Mouse (Mus musculus) cerebellum, adult 2 months (tissue): ENCODE measurements around the gene Slc25a3. TPM values are rescaled to one million over a fixed set of nuclear protein-coding genes. Genes with fewer than 3 reads are reported as not detected.
A peak's percentile ranks its signal among the peaks of the same experiment; 100 is the strongest.

Source experiments
- DNase-seq, 2 experiments: peaks; one replicate each; pipeline ENCODE4 v3.0.0; 2021
- H3K27ac ChIP-seq: fragments of 200-500 bp; 2 replicates; pipeline ENCODE4 v1.5.1; 2012; ENCODE audit warnings: low read length, control low read depth, inconsistent platforms; ENCODE audit not compliant: insufficient read depth
- H3K27me3 ChIP-seq: fragments of 200-500 bp; 2 replicates; pipeline ENCODE4 v1.6.1; 2012; ENCODE audit warnings: inconsistent platforms, mild to moderate bottlenecking, low read length, moderate library complexity; ENCODE audit not compliant: control insufficient read depth, insufficient read depth
- H3K4me1 ChIP-seq: fragments of 200-500 bp; 2 replicates; pipeline ENCODE4 v1.6.1; 2011; ENCODE audit warnings: low read length; ENCODE audit not compliant: control insufficient read depth, insufficient read depth
- H3K4me3 ChIP-seq: fragments of 200-500 bp; replicated peaks from 2 replicates; pipeline ENCODE3; 2011; ENCODE audit warnings: mild to moderate bottlenecking, low read depth, low read length, control low read depth; ENCODE audit not compliant: insufficient read depth
- CTCF ChIP-seq: fragments of 200-500 bp; IDR thresholded peaks from 2 replicates; pipeline ENCODE4 v1.5.1; 2011; ENCODE audit warnings: low read depth, mild to moderate bottlenecking, control low read depth, low read length, moderate library complexity, borderline replicate concordance; ENCODE audit not compliant: insufficient read depth
- POLR2A ChIP-seq: fragments of 200-500 bp; IDR thresholded peaks from 2 replicates; pipeline ENCODE4 v1.6.1; 2011; ENCODE audit warnings: low read length, control low read depth, borderline replicate concordance; ENCODE audit not compliant: insufficient read depth
- WGBS: fragments of 180-500 bp; shearing (Covaris S2); methylation state at CpG from one replicate; pipeline ENCODE4 v1.1.7; 2018; 5-methylcytosine and 5-hydroxymethylcytosine counted together
- polyA plus RNA-seq: library from polyadenylated mRNA; depleted of rRNA; stranded (reverse); fragments of >200 nt; gene quantifications from 2 replicates; pipeline ENCODE4 v1.2.3, GENCODE M21; 2012

The Slc25a3 gene
- polyA plus RNA-seq, 1 experiment = 804 TPM

- no peak for TF ChIP-seq POLR2A
- no peak for TF ChIP-seq CTCF
- Histone ChIP-seq H3K4me3 (no peak overlapping the region), H3K27me3 (no peaks in the 10 kb centered on the region), H3K4me1 (no peaks in the 10 kb centered on the region), H3K27ac (no peak overlapping the region)
- no peak for DNase-seq
- 89% methylated on average over 15 of the region's 15 CpGs for WGBS
Observed at GRCm38 (mm10) chr10:91094251-91095104, 29.4 kb downstream of the Slc25a3 start.

DNA sequence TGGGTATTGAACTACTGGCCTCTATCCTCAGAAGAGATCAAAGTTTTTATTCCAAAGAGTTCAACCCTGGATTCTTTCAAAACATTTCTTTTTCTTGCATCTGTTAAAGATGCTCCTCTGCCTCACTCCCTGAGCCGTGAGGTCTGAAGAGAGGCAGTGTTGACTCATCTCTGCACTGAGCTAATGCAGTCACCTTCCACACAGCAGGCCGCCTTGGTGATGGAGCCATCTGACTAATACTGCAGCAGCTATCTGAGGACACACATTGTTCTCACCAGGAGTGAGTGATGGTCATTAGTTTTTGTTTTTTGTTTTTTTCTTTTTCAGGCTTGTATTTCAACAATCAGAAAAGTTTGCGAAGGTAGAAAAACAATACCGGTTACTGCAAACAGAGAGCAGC lies 31.0 kb downstream of the Slc25a3 start:
- Histone ChIP-seq H3K27ac (no peak overlapping the region), H3K4me1 (no peaks in the 10 kb centered on the region), H3K27me3 (no peaks in the 10 kb centered on the region), H3K4me3 (no peak overlapping the region)
- DNase-seq = peak in 1 of 2 experiments; percentile 19
- 81% methylated on average over 4 of the region's 4 CpGs for WGBS
- TF ChIP-seq POLR2A (no peak), CTCF (no peak)

GRCm38 (mm10) chr10:91083393-91083927 lies 40.4 kb downstream of the Slc25a3 start:
- H3K27me3 ChIP-seq = no peaks in the 10 kb centered on the region
- no peak overlapping the region for H3K27ac ChIP-seq
- peak overlapping the region; percentile 54 for H3K4me3 ChIP-seq
- H3K4me1 ChIP-seq = no peaks in the 10 kb centered on the region
- WGBS = 36% methylated on average over 12 of the region's 12 CpGs
- no peak for DNase-seq
- TF ChIP-seq POLR2A = no peak
- TF ChIP-seq CTCF = no peak

DNA sequence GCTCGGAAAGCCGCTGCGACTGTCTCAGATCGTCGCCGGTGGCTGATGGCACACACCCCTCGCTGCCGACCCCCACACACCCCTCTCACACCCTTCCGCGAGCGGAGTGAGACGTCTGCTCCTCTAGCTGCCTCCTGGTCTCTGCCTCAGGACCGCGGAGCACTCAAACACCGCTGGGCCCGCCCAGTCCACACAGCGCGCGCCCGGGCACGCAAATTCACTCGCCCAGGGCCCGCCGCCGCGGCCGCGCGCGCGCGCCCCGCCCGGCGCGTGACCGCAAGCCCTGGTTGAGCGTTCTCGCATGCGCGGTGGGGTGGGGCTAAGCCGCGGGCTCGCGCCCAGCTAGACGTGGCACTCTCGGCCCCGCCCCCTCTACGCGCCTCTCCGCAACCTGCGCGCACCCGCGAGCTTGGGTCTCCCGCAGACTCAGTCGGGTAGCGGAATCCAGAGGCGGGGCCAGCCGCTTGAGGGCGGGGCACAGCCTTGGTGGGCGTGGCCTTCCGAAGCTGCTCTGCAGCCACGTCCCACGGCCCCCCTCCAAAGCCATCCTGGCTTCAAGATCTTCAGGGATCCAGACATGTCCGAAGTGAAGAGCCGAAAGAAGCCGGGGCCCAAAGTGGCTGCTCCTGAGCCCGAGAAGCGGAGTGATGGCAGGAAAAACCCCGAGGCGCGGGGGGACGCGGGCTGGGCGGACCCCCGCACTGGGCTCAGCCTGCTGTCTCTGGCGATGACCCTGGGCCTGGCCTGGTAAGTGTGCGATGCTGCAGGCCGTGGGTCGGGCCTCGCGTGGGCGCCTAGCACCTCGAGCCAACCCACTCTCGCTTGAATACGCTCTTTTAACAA lies 41.1 kb downstream of the Slc25a3 start, which contains the start of the genes Apaf1 and Ikbip:
Apaf1 (minus strand) TSS at position 221 of the 843 bp plus-strand sequence.
Ikbip (plus strand) TSS at position 391 of the 843 bp plus-strand sequence.
- H3K27ac ChIP-seq = no peak within 1 kb of the TSS
- peak; percentile 99 for DNase-seq
- no peaks in the 10 kb centered on the region for H3K27me3 ChIP-seq
- TF ChIP-seq CTCF (no peak), POLR2A (peak; percentile 65)
- WGBS = under 1% methylated on average over 87 of the region's 87 CpGs
- H3K4me1 ChIP-seq = no peaks in the 10 kb centered on the region
- H3K4me3 ChIP-seq = peak within 1 kb of the TSS; percentile 80

DNA sequence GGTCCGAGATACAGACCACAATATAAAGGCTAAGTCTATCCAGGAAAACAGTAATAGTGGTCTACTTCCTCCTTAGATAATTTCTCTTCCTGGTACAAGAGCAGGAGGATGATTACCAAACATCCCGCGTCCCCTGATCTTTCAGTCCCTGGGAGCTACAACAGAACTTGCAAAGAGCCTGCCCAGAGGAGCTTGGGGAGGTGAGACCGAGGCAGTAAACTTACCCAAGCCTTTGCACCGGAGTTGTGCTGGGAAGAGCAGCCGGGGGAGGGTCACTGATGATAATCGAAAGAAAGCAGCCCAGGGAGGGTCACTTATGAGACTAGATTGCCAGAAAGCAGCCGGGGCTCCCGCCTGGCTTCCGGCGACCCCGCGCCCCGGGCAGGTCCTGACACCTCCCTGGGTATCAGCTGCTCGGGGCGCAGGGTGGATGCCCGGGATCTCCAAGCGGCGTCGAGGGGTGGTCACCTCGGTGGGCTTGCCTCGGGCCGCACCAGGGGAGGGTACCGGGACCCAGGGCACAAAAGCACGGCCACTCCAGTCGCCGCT lies 41.8 kb downstream of the Slc25a3 start:
- no peak for DNase-seq
- WGBS = under 1% methylated on average over 27 of the region's 27 CpGs
- Histone ChIP-seq H3K4me3 (peak overlapping the region; percentile 80), H3K27ac (no peak overlapping the region), H3K4me1 (no peaks in the 10 kb centered on the region), H3K27me3 (no peaks in the 10 kb centered on the region)
- TF ChIP-seq POLR2A = no peak
- no peak for TF ChIP-seq CTCF

DNA sequence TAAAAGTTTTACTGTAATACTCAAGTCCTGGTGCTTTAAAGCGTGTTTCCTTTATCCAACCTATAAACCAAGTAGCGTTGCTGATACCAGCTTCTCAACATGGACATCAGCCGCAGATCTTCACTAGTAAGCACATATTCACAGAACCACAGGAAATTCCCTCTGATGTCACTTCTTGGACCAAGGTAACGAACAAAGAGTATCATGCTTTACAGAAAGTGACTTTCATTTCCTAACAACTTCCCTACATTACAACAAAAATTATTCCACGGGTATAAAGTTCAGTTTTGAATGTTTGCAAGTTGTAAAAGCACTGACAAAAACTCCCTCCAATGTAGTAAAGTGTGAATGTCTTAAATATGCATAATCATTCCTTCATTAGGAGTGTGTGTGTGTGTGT lies 43.3 kb downstream of the Slc25a3 start:
- TF ChIP-seq CTCF = no peak
- no peak for TF ChIP-seq POLR2A
- DNase-seq = no peak
- WGBS = 90% methylated on average over 5 of the region's 5 CpGs
- no peak overlapping the region for H3K27ac ChIP-seq
- H3K27me3 ChIP-seq = no peaks in the 10 kb centered on the region
- no peak overlapping the region for H3K4me3 ChIP-seq
- H3K4me1 ChIP-seq = no peaks in the 10 kb centered on the region

- 92% methylated on average over 2 of the region's 2 CpGs for WGBS
- TF ChIP-seq POLR2A (no peak), CTCF (no peak)
Observed at GRCm38 (mm10) chr10:91076667-91077066, 47.2 kb downstream of the Slc25a3 start.

More at GRCm38 (mm10) chr10:91076667-91077066, 47.2 kb downstream of the Slc25a3 start:
- Histone ChIP-seq H3K4me3 (no peak overlapping the region), H3K27me3 (no peaks in the 10 kb centered on the region), H3K27ac (no peak overlapping the region), H3K4me1 (no peaks in the 10 kb centered on the region)
- no peak for DNase-seq
